Mouse (Mus musculus): ENCODE measurements around the gene 5730596B20Rik. TPM values are rescaled to one million over a fixed set of nuclear protein-coding genes. Genes with fewer than 3 reads are reported as not detected.

Gene 5730596B20Rik
- polyA plus RNA-seq, 1 experiment from 2014 or later, result 5.6 TPM

DNA sequence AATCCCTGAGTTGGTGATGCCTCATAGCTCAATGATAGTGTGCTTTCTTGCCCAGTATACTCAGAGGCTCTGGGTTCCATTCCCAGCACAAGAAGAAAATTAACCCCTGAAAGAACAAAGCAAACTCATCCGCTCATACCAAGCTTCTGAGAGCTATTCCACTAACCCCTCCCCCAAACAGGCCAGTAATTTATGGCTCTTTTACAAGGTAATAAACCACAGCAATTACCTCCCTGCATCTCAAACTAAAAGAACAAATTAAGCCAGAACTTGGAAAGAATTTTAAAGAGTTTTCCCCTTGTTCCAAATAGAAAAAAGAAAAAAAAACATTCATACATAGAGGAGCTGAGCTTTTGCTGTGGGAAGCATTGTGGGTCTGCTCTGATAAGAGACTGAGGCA, 5.5 kb downstream of the 5730596B20Rik start:
- no peak for ATAC-seq (ENCODE audit: low FRiP score)
- Histone ChIP-seq H3K9me3 (replicated peaks) (no peaks in the 10 kb centered on the region), H3K4me2 (replicated peaks) (peak overlapping the region; percentile 88), H3K27me3 (peaks cover 99% of the 10 kb centered on the region), H3K4me1 (peaks cover 17% of the 10 kb centered on the region; the same call in 1 of the 2 replicates), H3K9ac (peak overlapping the region; percentile 51), H3K4me3 (0 out of 2 replicates have a peak overlapping the region, but pooled peaks have one; percentile 16), H3K36me3 (no peaks in the 10 kb centered on the region), H3K27ac (peak overlapping the region; percentile 87)
- WGBS, result 18% methylated on average over 1 of the region's 1 CpGs

DNA sequence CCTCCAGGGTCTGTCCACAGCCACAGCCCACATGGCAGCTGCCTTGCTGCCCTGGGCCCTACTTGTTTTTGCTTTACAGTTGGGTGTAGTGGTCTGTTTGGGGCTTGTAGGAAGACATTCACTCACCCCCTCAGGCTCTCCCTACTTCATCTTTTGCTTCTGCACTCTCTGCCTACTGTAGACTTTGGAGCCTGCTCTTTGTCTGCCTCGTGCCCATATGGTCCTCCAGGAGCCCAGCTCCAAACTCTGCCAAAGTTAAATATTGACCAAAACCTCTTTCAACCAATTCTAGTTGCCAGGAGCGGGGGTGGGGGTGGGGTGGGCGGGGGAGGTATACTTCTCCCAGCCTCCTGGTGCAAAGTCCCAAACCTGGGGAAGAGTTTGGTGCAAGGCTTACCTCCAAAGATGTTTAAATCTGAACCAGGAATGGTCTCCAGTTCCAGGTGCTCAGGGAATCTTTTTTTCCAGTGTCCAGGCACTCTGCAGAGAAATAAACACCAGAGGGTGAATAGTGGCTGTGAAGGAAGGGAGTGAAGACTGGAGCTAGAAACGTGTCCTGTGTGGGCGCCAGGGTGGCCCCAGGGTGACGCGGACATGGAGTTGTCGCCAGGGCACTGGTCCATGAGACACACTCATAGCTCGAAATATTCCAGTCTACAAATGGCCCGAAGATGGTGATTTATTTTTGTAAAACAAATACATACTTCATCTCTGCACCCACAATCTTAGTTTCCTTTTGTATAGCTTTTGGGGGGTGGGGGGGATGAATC, 6.2 kb downstream of the 5730596B20Rik start:
- Histone ChIP-seq H3K9ac (peak overlapping the region; percentile 51), H3K4me1 (peaks cover 17% of the 10 kb centered on the region; the same call in 1 of the 2 replicates)

DNA sequence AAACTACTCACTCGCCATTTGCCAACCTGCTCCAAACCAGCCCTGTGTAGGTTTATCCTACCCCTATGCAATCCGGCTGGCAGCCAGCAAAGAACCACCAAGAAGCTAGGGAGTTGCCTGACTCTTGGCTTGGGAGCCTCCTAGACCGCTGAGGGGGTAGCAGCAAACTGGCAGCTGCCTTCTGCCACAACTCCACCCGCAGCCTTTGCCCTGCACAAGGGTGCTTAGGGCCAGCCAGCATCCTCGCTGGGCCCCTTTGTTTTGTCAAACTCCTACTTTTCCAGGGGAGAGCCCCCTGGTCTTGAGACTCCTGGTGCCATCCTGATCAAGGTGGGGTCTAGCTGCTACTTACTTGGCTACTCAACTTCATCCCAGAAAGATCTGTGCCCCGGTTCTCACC, 7.4 kb downstream of the 5730596B20Rik start:
- no peaks in the 10 kb centered on the region for H3K36me3 ChIP-seq
- 3% methylated on average over 6 of the region's 6 CpGs for WGBS
- peak overlapping the region; percentile 87 for H3K27ac ChIP-seq
- peak overlapping the region; percentile 47 for H3K9ac ChIP-seq
- peak overlapping the region; percentile 12; the same call in 1 of the 2 replicates for H3K4me3 ChIP-seq
- peak overlapping the region; percentile 88 for H3K4me2 ChIP-seq (replicated peaks)
- H3K4me1 ChIP-seq, result peaks cover 17% of the 10 kb centered on the region; the same call in 1 of the 2 replicates
- H3K9me3 ChIP-seq (replicated peaks), result no peaks in the 10 kb centered on the region
- H3K27me3 ChIP-seq, result peaks cover 99% of the 10 kb centered on the region
- no peak for ATAC-seq (ENCODE audit: low FRiP score)

More for the DNA sequence above, 6.2 kb downstream of the 5730596B20Rik start:
- Histone ChIP-seq H3K9me3 (replicated peaks) (no peaks in the 10 kb centered on the region), H3K4me2 (replicated peaks) (peak overlapping the region; percentile 88), H3K27ac (peak overlapping the region; percentile 87), H3K4me3 (peak overlapping the region; percentile 16), H3K27me3 (peaks cover 99% of the 10 kb centered on the region), H3K36me3 (no peaks in the 10 kb centered on the region)
- WGBS, result 6% methylated on average over 10 of the region's 10 CpGs
- no peak for ATAC-seq (ENCODE audit: low FRiP score)

DNA sequence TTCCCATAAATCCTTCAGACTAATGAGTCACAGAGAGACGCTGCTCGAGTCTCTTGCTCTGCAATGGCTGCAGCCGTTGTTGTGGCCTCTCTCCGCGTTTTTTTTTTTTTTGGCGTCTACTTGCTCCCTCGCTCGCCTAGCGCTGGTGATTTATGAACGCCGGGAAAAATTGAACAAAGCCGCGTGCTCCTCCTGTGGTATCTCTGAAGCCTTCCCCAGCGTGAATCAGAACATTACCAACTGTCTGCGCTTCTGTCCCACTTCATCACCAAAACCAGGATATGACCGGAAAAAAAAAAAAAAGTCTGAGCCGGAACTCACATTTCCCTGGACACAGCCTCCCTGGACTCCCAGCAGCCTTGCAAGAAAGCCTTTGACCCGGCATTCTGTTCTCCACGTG, 7.9 kb downstream of the 5730596B20Rik start:
- H3K27ac ChIP-seq, result peak overlapping the region; percentile 87
- peak overlapping the region; percentile 88 for H3K4me2 ChIP-seq (replicated peaks)
- H3K4me3 ChIP-seq, result 0 out of 2 replicates have a peak overlapping the region, but pooled peaks have one; percentile 4
- ATAC-seq (ENCODE audit: low FRiP score), result no peak
- H3K4me1 ChIP-seq, result peaks cover 17% of the 10 kb centered on the region; the same call in 1 of the 2 replicates
- WGBS, result 1% methylated on average over 19 of the region's 19 CpGs
- H3K27me3 ChIP-seq, result peaks cover 99% of the 10 kb centered on the region
- no peaks in the 10 kb centered on the region for H3K36me3 ChIP-seq
- no peaks in the 10 kb centered on the region for H3K9me3 ChIP-seq (replicated peaks)
- no peak overlapping the region for H3K9ac ChIP-seq

DNA sequence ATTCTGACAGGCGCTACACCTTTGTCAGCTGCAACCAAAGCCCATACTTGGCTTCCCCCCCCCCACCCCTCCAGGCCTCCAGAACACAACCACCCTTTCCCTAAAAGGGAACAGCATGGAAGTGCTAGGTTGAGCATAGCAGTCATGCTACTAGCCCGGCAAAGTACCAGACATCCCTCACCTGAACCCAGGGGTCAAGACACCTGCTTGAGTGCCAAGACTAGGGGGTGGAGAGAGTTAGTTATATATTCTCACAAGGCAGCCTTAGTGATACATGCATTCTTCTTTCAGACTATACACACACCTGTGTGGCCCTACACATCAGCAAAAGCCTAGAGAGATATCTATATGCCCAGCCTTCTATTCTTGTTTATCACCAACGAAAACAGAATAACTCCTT, 8.5 kb downstream of the 5730596B20Rik start:
- H3K27me3 ChIP-seq, result peaks cover 99% of the 10 kb centered on the region
- peak overlapping the region; percentile 87 for H3K27ac ChIP-seq
- peak overlapping the region; percentile 88 for H3K4me2 ChIP-seq (replicated peaks)
- no peaks in the 10 kb centered on the region for H3K36me3 ChIP-seq
- no peak overlapping the region for H3K4me3 ChIP-seq
- 0 out of 2 replicates have a peak overlapping the region, but pooled peaks have one; percentile 14 for H3K9ac ChIP-seq
- peaks cover 17% of the 10 kb centered on the region; the same call in 1 of the 2 replicates for H3K4me1 ChIP-seq
- ATAC-seq (ENCODE audit: low FRiP score), result no peak
- 22% methylated on average over 3 of the region's 3 CpGs for WGBS
- H3K9me3 ChIP-seq (replicated peaks), result no peaks in the 10 kb centered on the region

DNA sequence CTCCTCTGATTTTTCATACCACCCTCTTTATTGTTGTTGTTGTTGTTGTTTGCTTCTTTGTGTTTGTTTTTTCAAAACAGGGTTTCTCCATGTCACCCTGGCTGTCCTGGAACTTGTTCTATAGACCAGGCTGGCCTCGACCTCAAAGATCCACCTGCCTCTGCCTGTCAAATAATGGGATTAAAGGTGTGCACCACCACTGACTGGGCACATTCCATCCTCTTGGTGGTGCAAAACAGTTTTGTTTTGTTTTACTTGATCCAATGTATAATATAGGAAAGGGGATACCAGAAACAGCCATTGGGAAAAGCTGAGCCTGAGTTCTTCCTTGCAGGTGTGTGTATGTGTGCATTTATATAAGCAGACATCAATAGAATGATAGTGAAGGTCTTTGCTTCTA, 9.2 kb downstream of the 5730596B20Rik start:
- Histone ChIP-seq H3K4me2 (replicated peaks) (peak overlapping the region; percentile 66; the same call in 1 of the 2 replicates), H3K27me3 (peaks cover 99% of the 10 kb centered on the region), H3K4me1 (peaks cover 21% of the 10 kb centered on the region; the same call in 1 of the 2 replicates), H3K27ac (peak overlapping the region; percentile 87; the same call in 1 of the 2 replicates), H3K9ac (no peak overlapping the region), H3K36me3 (no peaks in the 10 kb centered on the region), H3K4me3 (no peak overlapping the region), H3K9me3 (replicated peaks) (no peaks in the 10 kb centered on the region)
- 15% methylated on average over 1 of the region's 1 CpGs for WGBS
- no peak for ATAC-seq (ENCODE audit: low FRiP score)

DNA sequence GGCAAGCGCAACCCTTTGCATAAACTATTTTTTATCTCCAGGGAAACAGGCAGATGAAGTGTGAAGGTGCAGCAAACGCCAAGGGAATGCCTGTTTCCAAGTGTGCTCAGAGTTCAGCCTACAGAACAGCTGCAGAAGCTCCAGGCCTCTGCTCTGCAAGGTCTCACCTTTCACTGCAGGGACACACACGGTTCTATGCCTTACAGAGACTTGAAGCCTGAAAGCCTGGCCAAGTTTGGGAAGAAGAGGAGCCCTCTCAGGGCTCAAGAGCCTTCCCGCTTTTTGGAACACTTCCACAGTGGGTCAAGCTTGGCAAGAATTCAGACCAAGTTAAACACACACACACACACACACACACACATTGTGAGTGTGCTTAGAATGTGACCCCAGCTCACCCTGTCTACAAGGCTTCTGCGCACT, 11.9 kb downstream of the 5730596B20Rik start:
- H3K9ac ChIP-seq, result peak overlapping the region; percentile 53
- WGBS, result 9% methylated on average over 5 of the region's 5 CpGs
- H3K27ac ChIP-seq, result peak overlapping the region; percentile 97
- ATAC-seq (ENCODE audit: low FRiP score), result no peak
- no peaks in the 10 kb centered on the region for H3K9me3 ChIP-seq (replicated peaks)
- H3K4me3 ChIP-seq, result peak overlapping the region; percentile 52
- peaks cover 98% of the 10 kb centered on the region for H3K27me3 ChIP-seq
- peak overlapping the region; percentile 66 for H3K4me2 ChIP-seq (replicated peaks)
- H3K4me1 ChIP-seq, result peaks cover 19% of the 10 kb centered on the region
- H3K36me3 ChIP-seq, result no peaks in the 10 kb centered on the region

DNA sequence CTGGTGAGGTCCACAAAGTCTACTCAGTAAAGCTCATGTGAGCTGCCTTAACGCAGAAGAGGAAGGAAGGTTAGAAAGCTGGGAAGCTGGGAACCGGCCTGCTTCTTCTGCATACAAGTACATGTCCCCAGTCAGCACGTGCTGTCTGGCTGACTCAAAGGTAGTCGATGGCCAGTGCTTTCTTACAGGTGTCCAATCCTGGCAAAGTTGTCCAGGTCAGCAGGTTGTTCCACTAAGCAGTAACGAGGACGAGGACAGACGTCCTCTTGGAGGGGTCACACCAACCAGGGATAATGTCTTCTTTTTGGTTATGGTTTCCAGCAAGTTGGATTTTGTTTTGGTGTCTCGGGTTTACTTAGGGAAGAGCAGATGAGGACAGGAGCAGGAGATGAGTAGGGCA, 12.6 kb downstream of the 5730596B20Rik start:
- H3K27ac ChIP-seq, result peak overlapping the region; percentile 97
- WGBS, result 4% methylated on average over 8 of the region's 8 CpGs
- H3K36me3 ChIP-seq, result no peaks in the 10 kb centered on the region
- H3K4me1 ChIP-seq, result peaks cover 13% of the 10 kb centered on the region
- ATAC-seq (ENCODE audit: low FRiP score), result no peak
- H3K4me2 ChIP-seq (replicated peaks), result peak overlapping the region; percentile 66
- peaks cover 98% of the 10 kb centered on the region for H3K27me3 ChIP-seq
- peak overlapping the region; percentile 85 for H3K9ac ChIP-seq
- H3K9me3 ChIP-seq (replicated peaks), result no peaks in the 10 kb centered on the region
- H3K4me3 ChIP-seq, result peak overlapping the region; percentile 52

DNA sequence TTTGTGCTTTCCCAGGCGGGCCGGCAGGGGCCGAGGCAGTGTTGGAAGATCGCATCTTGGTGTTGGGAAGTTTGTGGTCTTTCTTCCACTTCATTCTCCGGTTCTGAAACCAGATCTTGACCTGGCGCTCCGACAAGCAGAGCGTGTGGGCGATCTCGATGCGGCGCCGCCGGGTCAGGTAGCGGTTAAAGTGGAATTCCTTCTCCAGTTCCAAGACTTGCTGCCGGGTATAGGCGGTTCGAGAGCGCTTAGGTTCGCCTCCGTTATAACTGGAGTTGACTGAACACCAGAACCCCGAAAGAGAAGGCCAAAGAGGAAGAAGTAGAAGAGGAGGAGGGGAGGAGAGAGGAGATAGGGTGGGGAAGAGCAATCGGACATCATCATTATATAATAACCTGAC, 13.1 kb downstream of the 5730596B20Rik start:
- Histone ChIP-seq H3K4me2 (replicated peaks) (peak overlapping the region; percentile 66), H3K27me3 (peaks cover 99% of the 10 kb centered on the region), H3K4me3 (peak overlapping the region; percentile 52), H3K27ac (peak overlapping the region; percentile 97), H3K9ac (peak overlapping the region; percentile 85), H3K36me3 (no peaks in the 10 kb centered on the region), H3K4me1 (peaks cover 13% of the 10 kb centered on the region), H3K9me3 (replicated peaks) (no peaks in the 10 kb centered on the region)
- ATAC-seq (ENCODE audit: low FRiP score), result no peak
- under 1% methylated on average over 23 of the region's 23 CpGs for WGBS

DNA sequence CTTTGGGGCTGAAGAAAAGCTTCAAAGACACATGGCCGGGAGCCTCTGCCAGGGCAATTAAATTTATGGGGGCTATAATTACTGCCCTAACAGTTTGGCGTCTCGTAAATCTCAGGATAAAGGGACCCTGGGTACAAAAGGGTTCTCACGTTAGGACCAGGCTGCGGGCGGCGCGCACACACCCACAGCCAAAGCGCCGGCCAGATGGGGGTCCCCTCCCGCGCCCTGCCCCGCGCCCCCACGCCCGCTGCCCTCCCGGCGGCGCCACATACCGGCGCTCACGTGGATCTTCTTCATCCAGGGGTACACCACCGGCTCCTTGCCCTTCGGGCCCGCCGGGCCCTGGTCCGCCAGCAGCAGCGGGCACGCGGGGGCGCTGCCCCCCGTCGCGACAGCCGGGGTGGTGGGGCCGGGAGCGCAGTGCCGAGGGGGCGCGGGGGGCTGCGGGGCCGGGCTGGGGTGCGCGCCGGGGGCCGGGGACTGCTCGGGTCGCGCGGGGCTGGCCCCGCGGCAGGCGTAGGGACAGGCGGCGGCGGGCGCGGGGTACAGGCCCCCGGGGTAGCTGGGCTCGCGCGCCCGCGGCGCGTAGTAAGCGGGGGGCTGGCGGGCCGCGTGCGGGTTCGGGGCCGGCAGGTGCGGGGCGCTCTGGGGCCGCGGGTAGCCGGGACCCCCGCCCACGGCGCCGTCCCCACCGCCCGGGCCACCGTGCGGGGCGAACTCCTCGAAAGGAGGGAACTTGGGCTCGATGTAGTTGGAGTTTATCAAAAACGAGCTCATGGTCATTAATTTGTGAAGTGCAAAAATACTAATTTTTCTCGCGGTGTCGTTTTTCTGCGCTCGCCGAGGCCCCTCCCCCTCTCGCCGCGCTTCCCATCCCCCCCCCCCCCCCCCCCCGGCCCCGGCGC, 13.9 kb downstream of the 5730596B20Rik start, which contains the start of gene Hoxa4:
TSS of gene Hoxa4 (minus strand) at position 848 of the 905 bp plus-strand sequence.
- H3K9me3 ChIP-seq (replicated peaks), result no peaks in the 10 kb centered on the region
- H3K4me3 ChIP-seq, result peak within 1 kb of the TSS; percentile 52
- peak within 1 kb of the TSS; percentile 66 for H3K4me2 ChIP-seq (replicated peaks)
- peaks cover 98% of the 10 kb centered on the region for H3K27me3 ChIP-seq
- ATAC-seq (ENCODE audit: low FRiP score), result peak; percentile 30; the same call in 1 of the 2 replicates
- no peaks in the 10 kb centered on the region for H3K36me3 ChIP-seq
- peaks cover 9% of the 10 kb centered on the region for H3K4me1 ChIP-seq
- WGBS, result 2% methylated on average over 54 of the region's 102 CpGs
- peak within 1 kb of the TSS; percentile 85 for H3K9ac ChIP-seq
- peak within 1 kb of the TSS; percentile 97 for H3K27ac ChIP-seq

DNA sequence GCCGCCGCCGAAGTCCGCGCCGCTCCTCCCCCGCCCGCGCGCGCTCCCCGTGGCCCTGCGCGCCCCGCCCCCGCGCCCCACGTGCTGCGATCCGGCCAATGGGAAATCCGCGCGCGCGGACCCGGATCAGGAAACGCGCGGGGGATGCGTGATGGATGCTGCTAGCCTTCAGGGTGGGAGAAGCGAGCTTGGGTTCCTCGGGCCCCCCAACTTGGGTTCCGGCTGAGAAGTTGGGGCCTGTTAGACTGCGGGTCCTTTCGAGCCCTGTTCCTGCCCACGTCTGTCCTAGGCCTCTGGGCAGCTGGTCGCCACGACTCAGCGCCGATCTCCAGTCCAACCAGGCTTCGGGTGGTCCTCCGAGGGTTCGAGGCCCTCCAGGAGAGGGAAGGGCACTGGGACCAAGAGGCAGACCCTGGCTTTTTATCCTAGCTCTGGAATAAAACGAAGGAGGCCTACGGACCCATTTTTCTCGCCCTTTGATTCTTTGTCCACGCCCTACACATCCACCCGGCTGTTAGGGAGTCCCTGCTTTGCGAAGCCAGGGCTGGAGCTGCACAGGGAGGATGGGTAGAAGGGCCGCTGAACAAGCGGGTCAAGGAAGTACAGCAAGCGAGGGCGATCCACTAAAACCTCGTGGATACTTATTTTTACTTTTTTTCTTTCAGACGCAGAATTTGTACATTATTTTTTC, 14.7 kb downstream of the 5730596B20Rik start:
- under 1% methylated on average over 43 of the region's 55 CpGs for WGBS
- Histone ChIP-seq H3K4me3 (peak overlapping the region; percentile 52), H3K9me3 (replicated peaks) (no peaks in the 10 kb centered on the region), H3K27ac (peak overlapping the region; percentile 89), H3K4me2 (replicated peaks) (peak overlapping the region; percentile 66), H3K4me1 (peaks cover 9% of the 10 kb centered on the region), H3K36me3 (no peaks in the 10 kb centered on the region), H3K9ac (peak overlapping the region; percentile 59), H3K27me3 (peaks cover 98% of the 10 kb centered on the region)
- peak; percentile 79 for ATAC-seq (ENCODE audit: low FRiP score)

All from hindbrain, embryonic 12.5 days (tissue).